Mouse (Mus musculus) olfactory bulb, adult 2 months (tissue): Measurements from ENCODE around the gene Gm3532.
"Not testable (repeated sequence)": the region's sequence is repeated elsewhere in the genome, so short reads cannot be mapped to it uniquely, and the experiment has no call there.

Source experiments
- CTCF ChIP-seq: fragments of 200-500 bp; IDR thresholded peaks from 2 replicates; pipeline ENCODE4 v1.5.1; 2012; ENCODE audit warnings: low read depth, mild to moderate bottlenecking, low read length, moderate library complexity; ENCODE audit not compliant: insufficient read depth
- POLR2A ChIP-seq: fragments of 200-500 bp; IDR thresholded peaks from 2 replicates; pipeline ENCODE4 v1.6.1; 2012; ENCODE audit warnings: mild to moderate bottlenecking, low read depth, low read length, moderate library complexity; ENCODE audit not compliant: insufficient read depth

- not testable (repeated sequence) for TF ChIP-seq CTCF, POLR2A
Observed at GRCm38 (mm10) chr14:5501374-5501773, 36.9 kb upstream of the Gm3532 start, which contains the start of gene Gm3488.
